Mouse (Mus musculus) cerebellum, adult 2 months (tissue): ENCODE results near the gene Tmem120a.

Source experiments
- CTCF ChIP-seq: fragments of 200-500 bp; IDR thresholded peaks from 2 replicates; pipeline ENCODE4 v1.5.1; 2011; ENCODE audit warnings: low read depth, mild to moderate bottlenecking, control low read depth, low read length, moderate library complexity, borderline replicate concordance; ENCODE audit not compliant: insufficient read depth
- POLR2A ChIP-seq: fragments of 200-500 bp; IDR thresholded peaks from 2 replicates; pipeline ENCODE4 v1.6.1; 2011; ENCODE audit warnings: low read length, control low read depth, borderline replicate concordance; ENCODE audit not compliant: insufficient read depth

DNA sequence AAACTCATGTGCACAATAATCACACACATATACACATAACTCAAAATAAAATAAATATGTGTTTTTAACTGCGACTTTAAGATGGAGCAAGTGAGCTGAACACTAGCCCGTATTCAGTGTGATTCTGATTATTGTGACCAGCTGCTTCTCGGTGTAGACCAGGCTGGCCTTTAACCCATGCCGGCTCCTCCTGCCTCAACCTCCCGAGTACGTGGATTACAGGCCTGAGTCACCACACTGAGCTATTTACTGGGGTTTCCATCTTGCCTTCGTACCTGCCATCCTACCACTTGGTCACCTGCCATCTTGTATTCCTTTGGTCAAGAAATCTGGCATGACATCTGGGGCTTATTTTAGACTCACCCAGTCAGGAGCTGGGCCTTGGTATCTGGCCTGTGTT, 40.8 kb downstream of the Tmem120a start:
- TF ChIP-seq CTCF (no peak), POLR2A (no peak)
